Mouse (Mus musculus): ENCODE results near the gene Camk2d.

- TF ChIP-seq CTCF (IDR thresholded peaks at IDR 0.05; ENCODE audit: extremely low read depth, insufficient read depth, insufficient read length, insufficient replicate concordance) (no peak), POLR2A (IDR thresholded peaks at IDR 0.05; ENCODE audit: low read depth, low read length) (no peak)
Observed at GRCm38 (mm10) chr3:126685363-126685762, 89.3 kb downstream of the Camk2d start.

All from spleen, adult 2 months (tissue).